Mouse (Mus musculus): ENCODE data around the gene Gm4297. TPM values are rescaled to one million over a fixed set of nuclear protein-coding genes. Genes with fewer than 3 reads are reported as not detected.
"Not testable (repeated sequence)": the region's sequence is repeated elsewhere in the genome, so short reads cannot be mapped to it uniquely, and the experiment has no call there.

Gene Gm4297
- not detected in 2 replicates for polyA plus RNA-seq (2015; fragmentation: Nextera tagmentation; extraction: Ambion mirVana)

GRCm38 (mm10) chrX:24574795-24575194 lies at the start of gene Gm4297:
Gene Gm4297 (minus strand): TSS chrX:24574895.
- H3K4me1 ChIP-seq; H3K27me3 ChIP-seq; H3K4me3 ChIP-seq; H3K9ac ChIP-seq; H3K4me2 ChIP-seq; H3K27ac ChIP-seq; ATAC-seq (ENCODE audit: insufficient number of reproducible peaks, low FRiP score, low TSS enrichment, low read depth); H3K36me3 ChIP-seq; H3K9me3 ChIP-seq: not testable (repeated sequence)
- WGBS = 87% methylated on average over 4 of the region's 4 CpGs

Small RNAs within 50 kb of the gene (microRNA-seq; reads per million reads assigned to microRNA genes)
- gene Gm27839 = not detected
- gene Gm27910 = not detected

Other genes starting within 250 kb of the Gm4297 start
- not detected in 2 replicates for gene Gm5934, start 74.1 kb downstream of the Gm4297 start, polyA plus RNA-seq (2015; fragmentation: Nextera tagmentation; extraction: Ambion mirVana)
- not detected in 2 replicates for gene Gm5935, start 200.3 kb upstream of the Gm4297 start, polyA plus RNA-seq (2015; fragmentation: Nextera tagmentation; extraction: Ambion mirVana)

Measured in limb, embryonic 15.5 days (tissue).